Mouse (Mus musculus) bone marrow, adult 2 months (tissue): Measurements from ENCODE around the gene Ubtd2. TPM values are rescaled to one million over a fixed set of nuclear protein-coding genes. Genes with fewer than 3 reads are reported as not detected.

Experiments
- H3K27ac ChIP-seq: fragments of 200-500 bp; 2 replicates; pipeline ENCODE4 v1.5.1; 2012; ENCODE audit warnings: low read depth, mild to moderate bottlenecking, control low read depth, inconsistent platforms, low read length; ENCODE audit not compliant: control insufficient read depth, poor library complexity, insufficient read depth
- H3K4me1 ChIP-seq: fragments of 200-500 bp; 2 replicates; pipeline ENCODE4 v1.6.1; 2011; ENCODE audit warnings: low read length; ENCODE audit not compliant: control insufficient read depth, insufficient read depth
- H3K4me3 ChIP-seq: fragments of 200-500 bp; replicated peaks from 2 replicates; pipeline ENCODE3; 2011; ENCODE audit warnings: mild to moderate bottlenecking, low read depth, low read length, control low read depth; ENCODE audit not compliant: control insufficient read depth
- CTCF ChIP-seq: fragments of 200-500 bp; IDR thresholded peaks from 2 replicates; pipeline ENCODE4 v1.5.1; 2011; ENCODE audit warnings: low read length, control low read depth; ENCODE audit not compliant: control insufficient read depth, insufficient read depth
- POLR2A ChIP-seq: fragments of 200-500 bp; IDR thresholded peaks from 2 replicates; pipeline ENCODE4 v1.6.1; 2011; ENCODE audit warnings: low read depth, mild to moderate bottlenecking, control low read depth, low read length, borderline replicate concordance; ENCODE audit not compliant: control insufficient read depth
- WGBS: fragments of 180-500 bp; shearing (Covaris S2); methylation state at CpG from one replicate; pipeline ENCODE4 v1.1.7; 2018; 5-methylcytosine and 5-hydroxymethylcytosine counted together
- polyA plus RNA-seq: library from polyadenylated mRNA; stranded (reverse); fragments of >200 nt; gene quantifications from 2 replicates; pipeline ENCODE4 v1.2.4, GENCODE M21; 2011; ENCODE audit warnings: low replicate concordance; ENCODE audit not compliant: missing spikeins, insufficient read depth, insufficient read length

The Ubtd2 gene
- polyA plus RNA-seq, 1 experiment: 1.5 TPM

DNA sequence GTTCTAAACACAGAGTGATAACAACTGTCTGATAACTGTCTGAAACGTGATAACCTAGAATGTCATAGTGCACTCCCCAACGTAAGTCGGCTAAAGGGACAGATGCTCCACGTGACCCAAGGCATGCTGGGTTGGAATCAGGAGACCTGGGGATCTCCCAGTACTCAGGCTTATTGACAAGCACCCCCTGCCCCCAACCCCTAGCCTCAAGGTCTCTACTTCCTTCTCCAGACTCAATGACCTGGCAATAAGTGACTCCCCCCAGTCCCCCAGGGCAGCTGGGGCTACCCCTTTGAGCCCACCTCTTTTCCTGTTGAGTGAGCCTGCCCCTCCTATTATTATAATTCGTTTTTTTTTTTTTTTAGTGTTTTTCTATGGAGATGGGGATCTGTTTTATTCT is 107.5 kb downstream of the Ubtd2 start:
- no peak overlapping the region for H3K4me3 ChIP-seq
- H3K27ac ChIP-seq: no peak overlapping the region
- 47% methylated on average over 5 of the region's 5 CpGs for WGBS
- peaks cover 35% of the 10 kb centered on the region for H3K4me1 ChIP-seq
- TF ChIP-seq CTCF: no peak
- no peak for TF ChIP-seq POLR2A

DNA sequence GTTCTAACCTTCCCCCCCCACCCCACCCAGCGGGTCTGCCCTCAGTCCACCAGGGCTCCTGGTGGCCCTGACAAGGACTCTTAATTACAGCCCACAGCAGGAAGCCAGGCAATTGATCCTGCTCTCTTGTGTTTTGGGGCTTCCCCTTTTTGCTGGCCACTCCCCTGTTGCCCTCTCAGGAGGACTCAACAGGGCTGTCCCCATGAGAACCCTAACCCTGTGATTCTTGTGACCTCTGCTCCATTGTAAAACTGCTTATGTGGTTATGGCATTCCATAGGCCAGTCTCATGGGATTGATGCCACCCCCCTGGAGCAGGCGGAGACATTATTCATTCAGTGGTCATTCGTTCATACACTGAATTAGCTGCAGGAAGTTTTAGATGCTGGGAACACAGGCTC is 108.5 kb downstream of the Ubtd2 start:
- 39% methylated on average over 3 of the region's 3 CpGs for WGBS
- TF ChIP-seq CTCF (no peak), POLR2A (no peak)
- Histone ChIP-seq H3K27ac (peak overlapping the region; percentile 47), H3K4me3 (no peak overlapping the region), H3K4me1 (peaks cover 32% of the 10 kb centered on the region)

DNA sequence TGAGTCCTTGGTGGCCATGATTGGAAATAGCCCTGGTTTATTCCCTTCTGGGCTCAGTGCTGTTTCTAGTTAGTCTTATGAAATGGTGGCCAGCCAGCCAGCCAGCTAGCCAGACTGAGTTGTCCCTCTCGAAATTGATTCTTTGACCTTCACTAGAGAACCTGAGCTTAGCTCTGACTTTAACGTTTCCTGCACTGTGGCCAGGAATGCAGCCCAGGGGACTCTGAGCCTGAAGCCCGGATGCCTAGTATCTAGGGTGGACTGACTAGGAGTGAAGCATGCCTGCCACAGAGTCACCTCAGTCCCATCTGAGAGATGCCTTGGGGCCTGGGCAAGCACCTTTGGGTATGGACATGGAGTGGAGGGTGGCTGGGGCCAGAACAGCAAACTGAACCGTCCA is 109.5 kb downstream of the Ubtd2 start:
- Histone ChIP-seq H3K4me3 (no peak overlapping the region), H3K4me1 (peaks cover 31% of the 10 kb centered on the region), H3K27ac (peak overlapping the region; percentile 83)
- TF ChIP-seq POLR2A: no peak
- TF ChIP-seq CTCF: no peak
- 28% methylated on average over 4 of the region's 4 CpGs for WGBS

DNA sequence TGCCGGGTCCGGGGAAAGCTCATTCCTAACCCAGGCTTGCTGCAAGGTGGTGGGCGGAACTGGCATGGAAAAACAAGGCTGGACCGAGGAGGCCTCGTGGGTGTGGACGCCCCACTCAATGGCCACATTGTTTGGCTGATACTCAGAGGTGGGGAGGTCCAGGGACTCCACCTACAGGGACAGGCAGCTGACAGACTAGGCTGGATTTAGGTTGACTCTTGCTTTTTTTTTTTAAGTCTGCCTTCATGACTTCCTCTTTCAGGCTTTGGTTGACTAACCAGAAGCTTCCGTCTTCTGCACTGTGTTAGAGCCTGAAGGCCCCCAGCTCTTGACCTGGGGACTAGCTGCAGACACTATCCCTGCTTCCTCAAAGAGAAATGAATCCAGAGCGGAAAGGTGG is 109.9 kb downstream of the Ubtd2 start:
- Histone ChIP-seq H3K4me1 (peaks cover 31% of the 10 kb centered on the region), H3K27ac (peak overlapping the region; percentile 83), H3K4me3 (no peak overlapping the region)
- 7% methylated on average over 8 of the region's 8 CpGs for WGBS
- TF ChIP-seq CTCF: no peak
- no peak for TF ChIP-seq POLR2A

DNA sequence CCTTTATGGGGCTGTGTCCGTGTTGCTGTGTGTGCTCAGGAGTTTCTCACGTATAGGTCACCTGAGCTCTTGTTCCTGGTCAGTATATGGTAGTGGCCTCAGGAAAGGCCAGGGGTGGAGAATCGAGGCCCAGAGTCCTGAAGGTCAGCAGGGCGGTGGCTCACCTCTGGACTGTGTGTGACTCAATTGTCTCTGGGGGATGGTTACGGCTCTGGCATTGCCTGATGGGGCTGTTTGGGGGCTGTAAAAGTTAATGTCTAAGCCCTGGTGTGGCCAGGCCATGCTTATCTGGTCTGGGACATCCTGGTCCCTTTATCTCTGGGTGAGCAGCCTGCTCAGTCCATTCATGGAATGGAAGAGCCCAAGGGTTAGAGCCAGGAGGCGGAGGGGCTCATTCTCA is 111.0 kb downstream of the Ubtd2 start:
- Histone ChIP-seq H3K4me3 (no peak overlapping the region), H3K27ac (no peak overlapping the region), H3K4me1 (peaks cover 33% of the 10 kb centered on the region)
- TF ChIP-seq POLR2A (no peak), CTCF (no peak)
- WGBS: 67% methylated on average over 6 of the region's 6 CpGs

Other genes starting within 250 kb of the Ubtd2 start
- gene Snrnp25, start 250.0 kb upstream of the Ubtd2 start, polyA plus RNA-seq: 61.6 and 71.3 TPM in 2 replicates
- gene Rhbdf1, start 233.1 kb upstream of the Ubtd2 start, polyA plus RNA-seq: 2.4 and 4.2 TPM in 2 replicates
- 10.9 and 20.1 TPM in 2 replicates for gene Mpg, start 228.9 kb upstream of the Ubtd2 start, polyA plus RNA-seq
- 69.5 and 75.3 TPM in 2 replicates for gene Nprl3, start 187.7 kb upstream of the Ubtd2 start, polyA plus RNA-seq
- gene Hba-x, start 179.0 kb upstream of the Ubtd2 start, polyA plus RNA-seq: 2.6 and 3.5 TPM in 2 replicates
- gene Hba-a1, start 171.9 kb upstream of the Ubtd2 start, polyA plus RNA-seq: 17,767 and 55,751 TPM in 2 replicates
- 44.2 and 73.9 TPM in 2 replicates for gene Hbq1b, start 168.4 kb upstream of the Ubtd2 start, polyA plus RNA-seq
- 164,365 and 299,309 TPM in 2 replicates for gene Hba-a2, start 158.9 kb upstream of the Ubtd2 start, polyA plus RNA-seq
- gene Hbq1a, start 155.3 kb upstream of the Ubtd2 start, polyA plus RNA-seq: 9.2 and 12.0 TPM in 2 replicates
- gene Sh3pxd2b, start 107.5 kb upstream of the Ubtd2 start, polyA plus RNA-seq: 1.6 and 1.7 TPM in 2 replicates
- not detected in 2 replicates for gene Efcab9, start 76.7 kb downstream of the Ubtd2 start, polyA plus RNA-seq
- gene Stk10, start 77.9 kb downstream of the Ubtd2 start, polyA plus RNA-seq: 17.6 and 23.9 TPM in 2 replicates
- gene Fbxw11, start 187.4 kb downstream of the Ubtd2 start, polyA plus RNA-seq: 9.4 and 12.8 TPM in 2 replicates